Mouse (Mus musculus): ENCODE data around the gene Tbcb.

DNA sequence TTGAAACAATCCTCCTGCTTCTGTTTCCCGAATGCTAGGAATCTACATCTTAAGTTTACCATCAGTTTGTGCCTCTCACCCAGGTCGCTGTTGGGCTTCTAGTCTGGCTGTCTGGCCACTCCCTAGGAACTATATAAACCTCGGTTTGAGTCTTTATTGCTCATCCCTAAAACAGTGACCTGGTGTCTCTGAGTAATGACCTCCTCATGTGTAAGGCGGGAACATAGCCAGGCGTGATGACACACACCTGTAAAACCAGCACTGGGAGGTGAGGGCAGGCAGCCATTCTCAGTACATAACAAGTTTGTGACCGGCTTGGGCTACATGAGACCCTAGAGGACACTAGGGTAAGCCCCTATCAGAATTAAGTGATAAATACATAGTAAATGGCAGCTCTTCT is 36.6 kb downstream of the Tbcb start:
- TF ChIP-seq CTCF (IDR thresholded peaks at IDR 0.05) (no peak), EP300 (IDR thresholded peaks at IDR 0.05) (no peak)

All from lung, postnatal 0 days (tissue).